Mouse (Mus musculus) heart, postnatal 10 days (tissue): ENCODE measurements around the gene Enpp1. TPM values are rescaled to one million over a fixed set of nuclear protein-coding genes. Genes with fewer than 3 reads are reported as not detected.
"Not testable (repeated sequence)": the region's sequence is repeated elsewhere in the genome, so short reads cannot be mapped to it uniquely, and the experiment has no call there.

ENCODE experiments used
- DNase-seq, 2 experiments: peaks; one replicate each; pipeline ENCODE4 v3.0.0; 2021
- intact Hi-C: fragments of 180-260 bp; cut with DNase I; formaldehyde crosslinking; loops from one replicate; pipeline ENCODE4 v1.15.1; 2025
- total RNA-seq, 2 experiments: library from RNA; stranded (reverse); gene quantifications; 2 replicates each; pipeline ENCODE4 v1.2.3; 2021

Enpp1 gene
- total RNA-seq, 2 experiments from 2014 or later, result 6.4 to 6.5 TPM

DNA sequence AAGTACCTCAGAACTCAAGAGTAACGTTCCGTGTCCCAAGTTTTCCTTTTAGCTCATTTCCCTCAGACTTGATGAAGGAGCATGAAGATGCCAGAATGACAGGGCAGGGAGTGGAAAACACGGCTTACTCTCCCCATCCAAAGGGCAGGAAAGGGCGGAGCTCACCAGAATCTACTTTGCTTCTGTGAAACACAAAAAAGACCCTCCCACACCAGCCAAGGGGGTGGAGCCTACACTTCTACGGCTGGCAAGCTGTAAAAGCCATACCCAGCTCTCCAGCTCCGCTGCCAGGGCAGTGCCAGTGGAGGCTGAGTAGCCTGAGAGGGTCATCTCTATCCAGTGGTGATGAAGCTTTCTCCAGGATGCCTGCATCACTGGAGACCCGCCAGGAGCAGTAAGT, 72.4 kb downstream of the Enpp1 start:
- intact Hi-C loops, result no loop called here
- no peak for DNase-seq

DNA sequence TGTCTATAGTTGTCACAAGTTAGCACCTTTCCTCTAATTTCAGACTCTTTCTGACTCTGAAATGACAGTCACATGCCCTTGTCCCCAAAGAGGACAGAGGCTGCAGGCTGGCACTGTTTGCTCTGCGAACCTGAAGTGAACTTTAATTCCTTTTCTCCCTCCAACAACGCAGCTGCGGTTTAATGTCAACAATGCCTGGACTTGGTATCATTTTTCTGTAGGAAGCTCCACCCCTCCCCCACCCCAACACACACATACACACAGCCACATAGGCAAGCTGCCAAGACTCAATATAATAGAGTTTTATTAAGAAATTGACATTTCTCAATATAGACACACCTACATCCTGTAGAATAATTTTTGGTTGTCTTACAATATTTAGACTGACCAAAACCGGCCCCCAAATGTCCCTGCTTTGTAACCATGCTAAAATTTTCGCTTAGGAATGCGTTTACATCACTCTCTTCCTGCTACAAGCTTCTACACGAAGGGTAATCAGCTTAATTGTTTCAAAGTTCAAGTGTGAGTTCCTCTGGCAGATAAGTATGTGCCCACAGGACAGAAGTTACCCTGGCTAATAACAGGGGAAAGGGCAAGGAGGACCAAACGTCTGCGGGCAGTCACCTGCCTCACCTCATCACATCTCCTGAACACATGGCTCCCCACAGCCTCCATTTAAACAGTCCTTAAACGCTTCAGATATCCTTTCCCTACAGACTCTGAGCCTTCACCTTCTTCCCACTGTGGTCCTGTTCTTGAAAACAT, 73.5 kb downstream of the Enpp1 start:
- DNase-seq, result no peak
- intact Hi-C loops, result no loop called here

GRCm38 (mm10) chr10:24636986-24637385, 75.0 kb downstream of the Enpp1 start:
- no peak for DNase-seq
- intact Hi-C loops, result no loop called here

DNA sequence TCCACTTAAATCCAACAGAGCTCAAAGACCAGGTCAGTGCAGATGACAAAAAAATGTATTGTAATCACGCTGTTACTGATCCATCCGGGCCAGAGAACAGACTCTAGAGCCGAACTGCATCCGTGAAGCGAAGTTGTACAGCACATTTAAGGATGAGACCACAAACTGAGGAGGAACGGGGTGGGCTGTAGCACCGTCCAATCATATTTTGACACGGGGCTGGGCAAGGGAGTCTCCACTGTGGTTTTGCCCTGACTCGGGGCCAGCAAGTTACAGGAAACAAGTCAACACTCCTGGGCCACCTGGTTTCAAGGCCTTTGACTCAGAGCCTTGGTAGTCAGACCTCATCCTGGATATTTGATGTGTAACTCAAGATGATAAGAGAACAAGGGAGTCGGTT, 76.1 kb downstream of the Enpp1 start:
- DNase-seq, result no peak
- intact Hi-C loops, result no loop called here

- intact Hi-C loops, result no loop called here
- peak; percentile 29 to 34 for DNase-seq
Observed at GRCm38 (mm10) chr10:24635331-24635815, 76.6 kb downstream of the Enpp1 start.

DNA sequence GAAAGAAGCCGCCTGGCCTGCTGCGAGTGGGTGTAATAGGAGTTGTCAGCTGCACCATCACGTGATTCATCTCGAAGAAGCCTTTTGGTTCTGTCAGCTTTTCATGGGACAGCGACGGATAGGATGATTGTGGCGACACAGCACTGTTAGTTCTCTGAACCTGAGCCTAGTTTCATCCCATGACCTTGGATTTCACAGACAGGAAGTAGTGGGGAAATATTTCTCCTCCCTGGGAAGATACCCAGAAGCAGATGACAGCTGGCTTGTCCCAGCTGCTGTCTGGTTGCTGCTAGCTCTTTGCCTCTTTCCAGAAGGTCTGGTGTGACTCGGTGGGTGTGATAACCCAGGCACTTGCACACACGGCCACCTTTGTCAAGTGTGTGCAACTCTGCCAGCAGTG, 77.7 kb downstream of the Enpp1 start:
- intact Hi-C loops, result loop anchor here (5.0 kb wide), 2 partner anchors 78 to 263 kb away; partner anchors contain the start of gene Enpp1
- peak; percentile 65 for DNase-seq

GRCm38 (mm10) chr10:24631122-24631521, 80.8 kb downstream of the Enpp1 start:
- intact Hi-C loops, result loop anchor here (2.0 to 5.0 kb wide), 3 partner anchors 81 to 266 kb away; partner anchors contain the start of gene Enpp1
- no peak for DNase-seq

DNA sequence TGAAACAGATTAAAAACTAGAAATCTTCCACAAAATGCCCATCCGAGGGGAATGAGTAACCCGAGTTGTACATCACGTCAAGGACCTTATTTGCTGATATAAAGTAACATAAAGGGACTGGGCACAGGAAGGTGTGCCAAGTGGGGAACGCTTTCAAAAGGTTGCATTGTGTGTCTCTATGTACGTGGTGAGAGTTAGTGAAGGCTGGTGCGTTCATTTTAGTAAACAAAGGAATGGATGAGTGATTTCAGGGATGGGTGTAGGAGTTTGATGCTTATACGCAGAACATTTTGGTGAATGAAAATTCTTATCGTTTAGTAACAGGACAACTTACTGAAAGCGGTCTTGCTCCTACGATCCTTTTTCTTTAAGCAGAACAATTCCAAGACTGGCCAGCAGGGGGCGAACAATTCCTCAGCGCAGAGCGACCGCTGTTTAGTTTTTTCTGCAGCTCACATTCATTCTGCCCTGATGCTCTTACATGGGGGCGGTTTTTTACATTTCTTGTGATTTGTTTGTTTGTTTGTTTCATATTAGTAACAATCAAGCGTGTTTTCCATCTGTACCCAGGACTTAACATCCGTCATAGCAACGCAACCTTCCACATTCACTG, 81.4 kb downstream of the Enpp1 start:
- intact Hi-C loops, result loop anchor here (2.0 to 5.0 kb wide), 3 partner anchors 82 to 267 kb away; partner anchors contain the start of gene Enpp1
- peak; percentile 73 to 87 for DNase-seq

DNA sequence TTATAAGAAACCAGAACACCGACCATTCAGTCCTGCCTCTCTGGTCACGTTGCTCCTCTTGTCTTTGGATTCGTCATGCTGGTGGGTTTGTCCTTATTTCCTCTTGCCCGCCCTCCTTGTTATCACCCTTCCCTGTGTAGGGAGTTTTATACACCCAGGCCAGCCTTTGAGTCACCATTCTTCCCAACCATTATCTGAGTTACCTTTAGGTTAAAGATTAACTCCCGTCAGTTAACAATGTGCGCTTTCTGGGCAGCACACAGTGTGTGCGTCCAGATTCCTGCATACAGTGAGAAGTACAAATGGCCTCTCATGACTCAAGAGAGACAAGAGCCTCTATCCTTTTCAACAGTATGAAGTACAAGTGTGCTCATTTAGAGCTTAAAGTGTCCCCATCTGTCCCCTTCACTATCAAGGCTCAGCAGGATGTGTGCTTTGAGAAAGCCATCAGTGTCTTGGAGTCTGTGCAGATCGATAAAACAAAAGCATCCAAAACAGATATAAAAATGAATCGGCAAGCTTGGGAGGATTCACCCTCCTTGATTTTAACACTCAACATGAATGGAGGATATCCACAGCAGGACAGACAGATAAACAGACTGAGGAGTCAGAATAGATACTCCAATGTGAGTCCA, 82.8 kb downstream of the Enpp1 start:
- DNase-seq, result no peak
- intact Hi-C loops, result loop anchor here (5.0 to 10.0 kb wide), 2 partner anchors 437 to 454 kb away; no protein-coding TSS in a partner anchor

- DNase-seq, result no peak
- intact Hi-C loops, result loop anchor here (5.0 to 10.0 kb wide), 2 partner anchors 436 to 454 kb away; no protein-coding TSS in a partner anchor
Observed at GRCm38 (mm10) chr10:24628466-24628865, 83.5 kb downstream of the Enpp1 start.

DNA sequence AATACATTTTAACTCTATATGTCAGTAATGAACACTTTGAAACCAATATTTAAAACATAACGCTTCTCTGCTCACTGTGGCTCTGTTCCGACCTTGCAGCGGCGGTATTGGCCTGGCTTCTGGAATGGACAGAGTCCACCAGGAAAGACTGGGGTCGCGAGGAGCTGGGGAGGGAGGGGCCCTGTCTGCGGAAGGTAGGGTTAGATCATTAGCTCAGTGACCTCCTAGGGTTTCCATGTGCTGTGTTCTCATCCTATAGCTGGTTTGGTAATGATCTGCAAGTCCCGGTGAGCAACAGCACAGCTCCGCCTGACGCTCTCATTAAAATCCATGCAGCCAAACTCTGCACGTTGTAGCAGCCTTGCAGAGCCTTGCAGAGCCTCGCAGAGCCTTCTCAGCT, 84.7 kb downstream of the Enpp1 start:
- intact Hi-C loops, result loop anchor here (5.0 to 10.0 kb wide), 2 partner anchors 435 to 452 kb away; no protein-coding TSS in a partner anchor
- no peak for DNase-seq

DNA sequence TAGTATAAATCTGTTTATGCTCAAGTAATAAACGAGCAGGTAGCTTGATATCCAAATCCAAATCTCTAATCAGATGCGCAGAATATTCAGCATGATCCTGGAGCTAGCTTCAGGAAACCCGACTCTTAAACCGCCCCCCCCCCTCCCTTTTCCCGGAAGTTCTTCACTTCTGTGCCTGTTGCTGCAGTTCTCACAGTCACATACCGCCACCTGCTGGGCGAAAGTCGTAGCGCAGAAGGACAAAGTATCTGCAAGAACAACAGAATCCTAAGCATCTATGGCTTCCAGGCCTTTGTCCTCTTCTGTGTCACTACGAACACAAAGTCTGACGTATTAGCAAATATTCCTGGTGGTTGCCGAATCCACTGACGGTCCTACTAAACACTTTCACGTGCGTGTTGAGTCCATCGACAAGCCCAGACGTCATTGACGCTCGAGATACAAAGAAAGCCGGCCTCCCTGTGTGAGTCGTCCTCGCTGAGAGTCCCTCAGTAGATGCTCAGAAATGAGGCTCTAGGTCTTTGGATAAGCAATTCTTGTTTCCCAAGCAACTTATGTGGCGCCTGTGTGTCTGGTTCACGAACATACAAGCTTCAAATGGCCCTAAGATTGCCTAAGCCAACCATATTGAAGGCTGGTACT, 86.8 kb downstream of the Enpp1 start:
- intact Hi-C loops, result loop anchor here (1.0 to 10.0 kb wide), 4 partner anchors 243 to 450 kb away; no protein-coding TSS in a partner anchor
- peak; percentile 87 to 95 for DNase-seq

- DNase-seq, result peak; percentile 82 to 92
- intact Hi-C loops, result loop anchor here (2.0 to 10.0 kb wide), 3 partner anchors 32 to 448 kb away; no protein-coding TSS in a partner anchor
Observed at GRCm38 (mm10) chr10:24622586-24622985, 89.4 kb downstream of the Enpp1 start.

DNA sequence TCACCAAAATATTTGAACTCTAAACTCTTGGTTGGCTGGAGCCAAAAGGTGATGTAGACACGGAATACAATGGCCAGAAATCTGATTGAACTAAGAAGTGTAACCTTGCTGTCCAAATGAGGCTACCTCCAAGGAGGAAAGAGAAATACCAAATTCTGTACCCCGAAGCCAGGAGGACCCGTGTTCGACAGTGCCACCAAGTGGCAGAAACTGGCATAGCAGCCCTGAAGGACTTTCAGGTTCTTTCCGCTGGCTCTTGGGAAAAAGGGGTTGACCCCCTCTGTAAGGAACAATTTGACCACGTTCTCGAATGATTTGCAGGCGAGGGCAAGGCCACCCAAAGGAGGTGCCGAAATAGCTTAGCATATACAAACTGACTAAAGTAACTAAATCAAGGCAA, 90.4 kb downstream of the Enpp1 start:
- peak; percentile 66 to 84 for DNase-seq
- intact Hi-C loops, result loop anchor here (1.0 to 10.0 kb wide), 4 partner anchors 24 to 447 kb away; no protein-coding TSS in a partner anchor

DNA sequence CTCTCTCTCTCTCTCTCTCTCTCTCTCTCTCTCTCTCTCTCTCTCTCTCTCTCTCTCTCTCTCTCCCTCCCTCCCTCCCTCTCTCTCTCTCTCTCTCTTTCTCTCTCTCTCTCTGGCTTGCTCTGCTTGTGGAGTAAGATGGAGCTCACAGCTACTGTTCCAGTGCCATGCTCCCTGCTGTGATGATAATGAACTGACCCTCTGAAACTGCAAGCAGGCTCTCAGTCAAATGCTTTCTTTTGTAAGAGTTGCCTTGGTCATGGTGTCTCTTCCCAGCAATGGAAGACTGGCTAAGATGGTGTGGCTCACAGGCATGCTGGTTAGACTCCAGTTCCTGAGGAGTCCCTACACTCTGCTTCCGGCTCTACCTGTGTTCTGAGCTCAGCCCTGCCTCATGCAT, 95.4 kb downstream of the Enpp1 start:
- intact Hi-C loops, DNase-seq: not testable (repeated sequence)

DNA sequence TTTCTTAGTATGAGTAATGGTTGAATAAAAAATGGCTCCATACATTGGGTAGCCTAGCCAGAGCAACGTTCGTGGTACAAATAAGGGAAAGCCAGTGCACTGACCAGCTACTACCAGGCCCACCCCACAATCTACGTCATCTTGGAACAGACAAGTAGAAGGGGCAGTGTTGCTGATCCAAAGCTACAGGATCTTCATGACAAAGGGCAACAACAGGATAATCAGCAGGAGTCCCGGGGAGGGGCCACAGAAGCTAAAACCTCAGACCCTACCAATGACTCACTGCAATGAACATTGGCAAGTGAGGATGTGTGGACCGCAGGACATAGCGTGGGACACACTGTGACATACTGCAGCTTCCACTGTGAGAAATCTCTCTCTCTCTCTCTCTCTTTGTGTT, 96.2 kb downstream of the Enpp1 start:
- intact Hi-C loops, result no loop called here
- DNase-seq, result no peak

DNA sequence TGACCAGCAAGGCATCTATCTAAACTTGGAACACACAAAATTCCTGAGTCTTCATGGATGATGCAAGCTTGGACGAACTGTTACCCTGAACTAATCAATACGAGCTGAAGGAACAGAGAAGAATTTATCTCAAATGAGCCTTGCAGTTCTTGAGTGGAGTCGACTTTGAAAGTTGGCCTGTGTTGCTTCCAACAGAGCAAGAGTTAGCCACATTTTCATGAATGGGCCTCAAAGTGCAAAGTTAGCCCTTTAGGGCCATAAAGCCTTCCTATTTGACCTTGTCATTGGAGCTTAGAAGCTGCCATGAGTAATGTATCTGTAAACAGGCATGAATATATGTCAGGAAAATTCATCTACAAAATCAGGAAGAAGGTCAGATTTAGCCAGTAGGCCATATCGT, 97.2 kb downstream of the Enpp1 start:
- intact Hi-C loops, result no loop called here

DNA sequence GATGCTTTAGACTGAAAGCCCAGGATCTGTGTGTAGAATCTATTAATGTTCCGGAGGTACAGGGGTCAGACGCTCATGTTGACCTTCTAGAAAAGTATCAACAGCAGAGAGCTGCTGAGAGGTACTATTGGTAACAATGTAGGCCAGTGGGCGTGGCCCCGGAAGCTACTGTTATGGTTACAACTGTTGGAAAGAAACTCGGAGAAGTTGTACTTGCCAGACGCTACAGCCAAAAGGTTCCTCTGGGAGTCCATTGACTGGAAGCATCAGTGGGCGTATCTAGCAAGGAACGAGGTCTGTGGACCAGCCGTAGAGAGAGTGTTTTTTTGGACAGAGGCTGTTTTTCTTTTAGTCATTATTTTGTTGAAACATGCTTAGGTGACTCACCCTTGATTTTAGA, 102.2 kb downstream of the Enpp1 start:
- DNase-seq, result peak; percentile 76 to 78
- intact Hi-C loops, result no loop called here

More for the DNA sequence above, 97.2 kb downstream of the Enpp1 start:
- no peak for DNase-seq

GRCm38 (mm10) chr10:24609146-24609545, 102.8 kb downstream of the Enpp1 start:
- intact Hi-C loops, result no loop called here
- DNase-seq, result no peak

- intact Hi-C loops, result no loop called here
- DNase-seq, result no peak
Observed at GRCm38 (mm10) chr10:24603727-24604126, 108.2 kb downstream of the Enpp1 start.
